Mouse (Mus musculus) erythroblast, embryonic 14.5 days (primary cell): ENCODE results near the gene Tmem132b.

Source experiments
- GATA1 ChIP-seq: IDR thresholded peaks from 2 replicates; pipeline ENCODE4 v1.6.1; 2012; ENCODE audit warnings: low read length, inconsistent platforms, mixed read lengths
- TAL1 ChIP-seq: IDR thresholded peaks from 3 replicates; pipeline ENCODE4 v1.6.1; 2012; ENCODE audit warnings: low read length, inconsistent platforms, mixed read lengths

DNA sequence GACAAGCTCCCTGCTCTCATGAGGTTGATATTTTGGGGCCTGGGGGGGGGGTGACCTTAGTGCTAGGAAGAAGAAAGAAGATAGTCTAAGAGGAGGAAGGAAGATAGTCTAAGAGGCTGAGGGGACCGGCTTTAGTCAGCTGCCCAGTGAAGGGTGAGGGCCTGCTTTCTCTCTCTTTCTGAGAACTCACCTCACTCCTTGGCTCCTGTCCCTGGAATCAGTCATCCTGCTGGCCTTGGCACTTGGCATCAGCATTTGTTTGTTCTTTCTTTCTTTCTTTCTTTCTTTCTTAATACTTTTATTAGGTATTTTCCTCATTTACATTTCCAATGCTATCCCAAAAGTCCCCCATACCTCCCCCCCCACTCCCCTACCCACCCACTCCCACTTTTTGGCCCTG is 45.5 kb upstream of the Tmem132b start:
- TF ChIP-seq GATA1 (no peak), TAL1 (no peak)
